Mouse (Mus musculus) gonadal fat pad, adult 2 months (tissue): Measurements from ENCODE around the gene Mta1. TPM values are rescaled to one million over a fixed set of nuclear protein-coding genes. Genes with fewer than 3 reads are reported as not detected.

Experiments used
- DNase-seq: peaks from one replicate; pipeline ENCODE4 v3.0.0-alpha.2; 2012; ENCODE audit warnings: low read depth
- polyA plus RNA-seq: library from polyadenylated mRNA; depleted of rRNA; stranded (reverse); fragments of >200 nt; gene quantifications from 2 replicates; pipeline ENCODE4 v1.2.3, GENCODE M21; 2012; rRNA removed

The Mta1 gene
- polyA plus RNA-seq, 1 experiment, result 52.1 TPM

- DNase-seq, result no peak
Observed at GRCm38 (mm10) chr12:113186326-113187010, 88.4 kb downstream of the Mta1 start.

Other genes with a start within 250 kb of the Mta1 start
- 2.6 and 3.7 TPM in 2 replicates for gene Gpr132, start 230.1 kb upstream of the Mta1 start, polyA plus RNA-seq
- gene Jag2, start 168.5 kb upstream of the Mta1 start, polyA plus RNA-seq, result 39.4 and 46.9 TPM in 2 replicates
- gene Nudt14, start 156.2 kb upstream of the Mta1 start, polyA plus RNA-seq, result 47.3 and 51.0 TPM in 2 replicates
- 25.7 and 41.8 TPM in 2 replicates for gene Btbd6, start 121.8 kb upstream of the Mta1 start, polyA plus RNA-seq
- gene Brf1, start 97.6 kb upstream of the Mta1 start, polyA plus RNA-seq, result 66.2 and 80.9 TPM in 2 replicates
- gene Pacs2, start 83.8 kb upstream of the Mta1 start, polyA plus RNA-seq, result 39.0 and 39.1 TPM in 2 replicates
- gene Tex22, start 23.8 kb upstream of the Mta1 start, polyA plus RNA-seq, result 1.1 and 2.4 TPM in 2 replicates
- gene Crip2, start 42.0 kb downstream of the Mta1 start, polyA plus RNA-seq, result 250 and 281 TPM in 2 replicates
- gene Crip1, start 48.0 kb downstream of the Mta1 start, polyA plus RNA-seq, result 9,197 and 10,915 TPM in 2 replicates
- 4.5 and 4.6 TPM in 2 replicates for gene Tedc1, start 58.1 kb downstream of the Mta1 start, polyA plus RNA-seq
- gene Tmem121, start 87.7 kb downstream of the Mta1 start, polyA plus RNA-seq, result 0.89 and 1.0 TPM in 2 replicates